Mouse (Mus musculus) testis, adult 2 months (tissue): Measurements from ENCODE around the gene Bach1.

Experiments used
- CTCF ChIP-seq: fragments of 200-500 bp; IDR thresholded peaks from 2 replicates; pipeline ENCODE4 v1.5.1; 2012; ENCODE audit warnings: low read depth, mild to moderate bottlenecking, inconsistent platforms, low read length, moderate library complexity; ENCODE audit not compliant: control insufficient read depth, insufficient read depth, insufficient replicate concordance
- POLR2A ChIP-seq: fragments of 200-500 bp; IDR thresholded peaks from 2 replicates; pipeline ENCODE4 v1.6.1; 2012; ENCODE audit warnings: low read depth, mild to moderate bottlenecking, inconsistent platforms, low read length, moderate library complexity; ENCODE audit not compliant: control insufficient read depth

DNA sequence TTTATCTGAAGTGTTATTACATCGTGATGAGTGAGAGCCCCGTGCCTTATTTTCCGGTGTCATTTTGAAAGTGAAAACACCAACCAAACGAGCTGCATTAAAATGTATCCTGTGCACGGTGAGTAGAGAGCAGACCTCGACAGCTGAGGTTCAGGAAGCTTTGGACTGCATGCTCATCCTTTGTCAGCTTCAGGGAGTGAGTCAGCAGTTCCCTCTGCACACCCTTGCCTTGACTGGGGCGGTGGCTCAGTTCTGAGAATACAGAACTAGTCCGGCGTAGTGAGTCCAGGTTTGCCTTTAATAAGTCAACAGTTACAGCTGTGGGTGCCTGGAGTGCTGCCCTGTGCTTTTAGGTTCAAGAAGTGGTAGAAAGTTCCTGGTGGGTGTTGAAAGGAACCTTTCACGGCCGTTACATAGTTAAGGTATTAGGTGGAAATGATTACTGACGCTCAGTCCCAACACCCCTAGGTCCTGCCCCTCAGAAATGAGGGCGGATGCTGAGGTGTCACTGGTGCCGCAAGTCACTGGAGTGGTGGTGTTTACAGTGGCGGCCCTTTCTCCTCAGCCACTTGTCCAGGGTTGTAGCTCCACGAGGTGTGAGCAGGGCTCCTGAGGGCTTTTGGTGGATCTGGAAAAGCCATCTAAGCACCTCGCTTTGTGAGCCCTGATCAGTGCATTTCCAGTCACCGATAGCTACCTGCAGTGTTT is 14.4 kb downstream of the Bach1 start:
- TF ChIP-seq CTCF (no peak), POLR2A (no peak)
